Mouse (Mus musculus) MEL (cell line): ENCODE data around the gene Uhrf1bp1l.

Experiments
- CHD2 ChIP-seq: IDR thresholded peaks from 2 replicates; pipeline ENCODE4 v1.6.1; 2011; ENCODE audit warnings: low read length, improper control_type of control experiment
- CTCF ChIP-seq, 3 experiments: IDR thresholded peaks in 2 of 3; conservative IDR thresholded peaks in 1 of 3; 2 replicates each; pipeline ENCODE4 v1.5.1; 2011 to 2012; ENCODE audit warnings: low read length in 3 of 3, low read depth in 2 of 3, mild to moderate bottlenecking in 2 of 3, improper control_type of control experiment in 1 of 3, inconsistent platforms in 1 of 3, mixed read lengths in 1 of 3, moderate library complexity in 1 of 3; ENCODE audit not compliant: control insufficient read depth in 1 of 3, insufficient read depth in 1 of 3, poor library complexity in 1 of 3, severe bottlenecking in 1 of 3
- HCFC1 ChIP-seq: IDR thresholded peaks from 2 replicates; pipeline ENCODE4 v1.6.1; 2012; ENCODE audit warnings: low read depth, mild to moderate bottlenecking, inconsistent platforms, low read length, improper control_type of control experiment, moderate library complexity
- MAFK ChIP-seq: IDR thresholded peaks from 2 replicates; pipeline ENCODE4 v1.6.1; 2011; ENCODE audit warnings: low read depth, mild to moderate bottlenecking, low read length, improper control_type of control experiment, borderline replicate concordance
- MAZ ChIP-seq: IDR thresholded peaks from 2 replicates; pipeline ENCODE4 v1.6.1; 2012; ENCODE audit warnings: low read depth, mild to moderate bottlenecking, inconsistent platforms, low read length, improper control_type of control experiment
- MYC ChIP-seq: IDR thresholded peaks from 2 replicates; pipeline ENCODE4 v1.6.1; 2011; ENCODE audit warnings: low read depth, mild to moderate bottlenecking, low read length, improper control_type of control experiment, moderate library complexity
- POLR2A ChIP-seq, 2 experiments: IDR thresholded peaks; 2 replicates each; pipeline ENCODE4 v1.6.1; 2011 to 2012; ENCODE audit warnings: low read length in 2 of 2, mild to moderate bottlenecking in 2 of 2, control low read depth in 1 of 2, improper control_type of control experiment in 1 of 2, low read depth in 1 of 2, moderate library complexity in 1 of 2; ENCODE audit not compliant: control insufficient read depth in 1 of 2, insufficient read depth in 1 of 2, poor library complexity in 1 of 2
- UBTF ChIP-seq: IDR thresholded peaks from 2 replicates; pipeline ENCODE4 v1.6.1; 2012; ENCODE audit warnings: low read depth, mild to moderate bottlenecking, inconsistent platforms, low read length, improper control_type of control experiment, moderate library complexity, borderline replicate concordance; ENCODE audit not compliant: insufficient read depth
- ZNF384 ChIP-seq: IDR thresholded peaks from 2 replicates; pipeline ENCODE4 v1.6.1; 2012; ENCODE audit warnings: low read depth, mild to moderate bottlenecking, inconsistent platforms, low read length, improper control_type of control experiment

DNA sequence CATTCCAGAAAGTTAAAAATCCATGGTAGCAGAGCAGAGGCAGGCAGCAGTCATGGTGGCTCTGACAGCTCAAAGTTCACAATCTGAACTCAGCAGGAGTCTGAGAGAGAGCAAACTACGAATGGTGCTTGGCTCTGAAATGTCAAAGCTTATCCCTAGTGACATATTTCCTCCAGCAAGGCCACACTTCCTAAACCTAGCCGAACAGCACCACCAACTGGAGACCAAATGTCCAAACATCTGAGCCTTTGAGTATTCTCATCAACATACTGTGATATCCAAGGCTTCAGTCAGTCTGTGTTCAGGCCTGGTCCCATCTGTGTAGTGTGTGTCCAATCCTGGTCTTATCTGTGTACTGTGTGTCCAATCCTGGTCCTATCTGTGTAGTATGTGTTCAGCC is 79.1 kb downstream of the Uhrf1bp1l start:
- TF ChIP-seq UBTF (no peak), POLR2A (IDR thresholded peaks at IDR 0.05; ENCODE audit: control insufficient read depth in 1 of 2, insufficient read depth in 1 of 2, low read depth in 1 of 2, low read length in 2 of 2, poor library complexity in 1 of 2) (no peak), ZNF384 (no peak), MAZ (no peak), CTCF (IDR thresholded peaks at IDR 0.05 in 2 of 3, conservative IDR thresholded peaks at IDR 0.05 in 1 of 3; ENCODE audit: control insufficient read depth in 1 of 3, insufficient read depth in 1 of 3, low read depth in 2 of 3, low read length in 3 of 3, poor library complexity in 1 of 3, severe bottlenecking in 1 of 3) (peak in 2 of 3 experiments; percentile 18 to 59; a peak in 3 of 6 replicates), MAFK (no peak), HCFC1 (no peak), CHD2 (no peak), MYC (no peak)
